Mouse (Mus musculus) embryonic fibroblast, embryonic 13.5 days (primary cell): ENCODE data around the gene Abraxas2.

Experiments used
- CTCF ChIP-seq: IDR thresholded peaks from 2 replicates; pipeline ENCODE4 v1.5.1; 2011; ENCODE audit warnings: mild to moderate bottlenecking, control low read depth, low read length, moderate library complexity, borderline replicate concordance; ENCODE audit not compliant: insufficient read depth
- POLR2A ChIP-seq: IDR thresholded peaks from 2 replicates; pipeline ENCODE4 v1.6.1; 2011; ENCODE audit warnings: low read depth, mild to moderate bottlenecking, control low read depth, low read length, moderate library complexity

DNA sequence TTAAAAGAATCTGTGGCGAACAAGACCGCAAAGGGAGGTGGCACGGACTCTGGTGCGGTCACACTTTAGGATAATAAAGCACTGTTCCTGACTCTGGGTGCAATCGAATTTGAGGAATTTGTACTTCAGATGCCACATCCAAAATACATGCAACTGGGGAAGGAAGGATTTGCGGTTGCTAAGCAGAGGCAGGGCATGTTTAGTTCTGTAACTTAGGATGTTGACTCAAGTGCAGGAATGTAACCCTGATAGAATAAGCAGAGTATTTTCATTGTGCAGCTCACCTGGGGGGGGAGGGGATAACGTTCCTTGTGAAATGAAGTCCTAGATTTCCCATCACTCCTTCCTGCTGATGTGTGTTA, 45.0 kb upstream of the Abraxas2 start:
- TF ChIP-seq POLR2A (no peak), CTCF (no peak)
